Mouse (Mus musculus): ENCODE data around the gene Elmo3. TPM values are rescaled to one million over a fixed set of nuclear protein-coding genes. Genes with fewer than 3 reads are reported as not detected.

Elmo3 gene
- 58.7 and 87.7 TPM in 2 replicates for polyA plus RNA-seq (2012; rRNA removed; ENCODE audit: low replicate concordance)

DNA sequence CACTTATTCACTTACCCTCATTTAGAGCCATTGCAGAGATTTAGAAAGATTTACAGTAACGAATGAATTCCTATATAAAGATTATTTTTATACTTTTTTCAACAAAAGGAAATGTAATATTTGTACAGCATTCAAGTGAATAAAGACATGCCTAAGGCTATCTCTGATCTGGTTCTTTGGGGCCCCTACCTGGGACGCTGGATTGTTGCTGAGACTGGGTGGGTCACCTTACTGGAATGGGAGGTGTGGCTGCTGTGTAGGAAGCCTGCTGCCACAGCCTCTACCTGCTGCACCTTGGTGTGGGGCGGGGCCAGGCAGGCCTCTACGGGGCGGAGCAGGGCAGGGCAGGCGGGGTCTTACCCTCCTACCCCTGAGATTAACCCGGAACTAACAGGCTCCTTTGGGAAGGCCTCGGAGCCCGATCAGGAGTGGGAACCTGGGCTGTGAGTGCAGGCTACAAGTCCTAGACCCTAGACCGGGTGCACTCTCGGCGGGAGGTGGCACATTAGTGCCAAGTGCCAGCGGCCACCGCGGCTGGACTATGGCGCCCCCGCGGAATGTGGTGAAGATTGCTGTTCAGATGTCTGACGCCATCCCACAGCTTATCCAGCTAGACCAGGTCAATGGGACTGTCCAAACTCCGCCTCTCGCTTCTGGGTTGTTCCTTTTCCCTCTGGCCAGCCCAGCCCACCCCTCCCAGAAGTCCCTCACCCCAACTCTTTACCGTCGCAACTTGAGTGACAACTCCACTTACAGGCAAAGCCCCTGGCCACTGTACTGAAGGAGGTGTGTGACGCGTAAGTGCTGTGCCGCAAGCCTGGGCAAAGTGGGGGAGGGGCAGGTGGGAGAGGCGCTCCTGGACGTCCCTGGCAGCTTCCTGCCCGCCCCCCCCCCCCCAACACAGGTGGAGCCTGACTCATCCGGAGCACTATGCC lies at the start of gene Elmo3:
Gene Elmo3 (plus strand): TSS at position 391 of the 935 bp plus-strand sequence.

DNA sequence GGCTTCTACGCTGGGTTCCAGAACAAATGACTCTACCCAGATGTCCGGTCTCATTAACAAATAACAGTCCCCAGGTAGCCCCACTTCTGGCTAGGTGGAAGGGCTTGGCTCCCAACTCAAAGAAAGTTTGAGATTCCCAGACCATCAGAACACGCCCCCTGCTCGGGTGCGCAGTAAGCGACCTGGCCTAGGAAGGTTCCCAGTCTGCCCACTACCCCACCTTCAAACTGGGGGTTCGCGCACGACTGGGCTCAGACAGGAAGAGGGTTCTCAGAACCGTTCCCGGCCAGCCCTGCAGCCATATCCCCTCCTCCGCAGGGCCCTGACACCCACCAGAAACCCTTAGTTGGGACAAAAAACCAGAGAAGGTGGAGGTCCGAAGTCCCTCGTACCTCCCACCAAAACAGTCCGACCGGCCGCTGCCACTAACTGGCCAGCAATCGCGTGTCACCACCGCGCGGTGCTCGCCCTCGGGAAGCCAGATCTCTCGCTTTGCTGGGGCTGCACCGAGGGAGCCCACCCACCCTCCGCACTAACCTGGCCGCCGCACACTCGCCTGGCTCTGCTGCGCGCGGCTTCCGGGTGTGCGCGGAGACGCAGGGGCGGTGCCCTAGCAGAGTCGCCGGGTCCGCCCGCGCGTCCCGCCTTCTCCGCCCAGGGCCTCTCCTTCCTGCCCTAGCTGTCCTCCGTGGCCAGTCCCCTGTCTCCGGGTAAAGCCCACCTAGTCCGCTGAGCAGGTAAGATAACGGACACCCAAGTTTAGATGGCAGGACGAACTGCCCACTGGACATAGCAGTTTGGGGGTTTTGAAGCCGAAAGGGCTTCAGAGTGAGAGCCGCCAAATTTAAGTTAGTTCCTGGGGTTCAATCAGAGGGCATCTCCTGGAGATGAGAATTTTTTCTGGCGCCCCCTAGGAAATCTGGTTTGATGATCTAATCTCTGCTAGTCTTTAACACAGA lies 41.1 kb upstream of the Elmo3 start, which contains the start of the genes Tradd and Fbxl8:
Gene Tradd (minus strand): TSS at position 586 of the 959 bp plus-strand sequence.
Gene Fbxl8 (plus strand): TSS at position 625 of the 959 bp plus-strand sequence.

DNA sequence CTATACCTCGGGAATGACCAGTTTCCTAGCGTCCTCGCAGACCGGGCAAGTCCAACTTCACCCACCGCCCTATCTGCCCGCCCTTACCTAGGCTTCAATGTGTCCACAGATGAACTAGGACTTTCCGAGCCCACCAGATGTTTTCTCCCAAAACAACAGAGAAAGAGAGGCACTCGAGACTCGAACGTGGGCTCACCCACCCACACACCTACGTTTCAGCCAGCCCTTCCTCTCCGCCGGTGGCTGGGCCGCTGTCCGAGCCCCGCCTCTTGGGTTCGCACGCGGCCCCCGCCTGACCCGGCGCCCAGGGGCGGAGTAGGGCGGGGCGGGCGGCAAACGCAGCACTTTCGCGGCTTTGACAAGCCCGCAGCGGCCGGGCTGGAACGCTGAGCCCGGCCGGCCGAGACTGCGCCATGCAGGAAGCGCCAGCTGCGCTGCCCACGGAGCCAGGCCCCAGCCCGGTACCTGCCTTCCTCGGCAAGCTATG lies 35.9 kb upstream of the Elmo3 start, which contains the start of gene Hsf4:
Gene Hsf4 (plus strand): TSS at position 341 of the 487 bp plus-strand sequence.

DNA sequence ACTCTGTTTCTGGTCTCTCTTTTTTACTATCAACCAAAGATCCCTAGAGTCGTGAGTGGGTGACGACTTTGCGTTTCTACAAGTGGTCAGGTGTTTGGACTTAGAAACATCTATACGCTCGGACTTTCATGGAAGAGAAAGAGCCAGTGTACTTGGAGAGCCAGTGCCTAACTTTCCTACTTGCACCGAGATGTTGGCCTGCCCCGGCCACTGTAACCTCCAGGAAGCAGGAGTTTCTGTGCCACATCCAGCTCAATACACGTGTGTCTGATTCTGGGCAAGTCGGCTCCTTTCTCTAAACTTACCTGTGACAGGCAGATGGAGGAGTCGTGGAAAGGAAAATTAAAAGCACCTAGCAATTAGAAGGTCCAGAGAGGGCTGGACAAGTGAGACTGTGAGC lies 29.6 kb upstream of the Elmo3 start, which contains the start of gene Nol3:
Gene Nol3 (plus strand): TSS at position 301 of the 400 bp plus-strand sequence.

DNA sequence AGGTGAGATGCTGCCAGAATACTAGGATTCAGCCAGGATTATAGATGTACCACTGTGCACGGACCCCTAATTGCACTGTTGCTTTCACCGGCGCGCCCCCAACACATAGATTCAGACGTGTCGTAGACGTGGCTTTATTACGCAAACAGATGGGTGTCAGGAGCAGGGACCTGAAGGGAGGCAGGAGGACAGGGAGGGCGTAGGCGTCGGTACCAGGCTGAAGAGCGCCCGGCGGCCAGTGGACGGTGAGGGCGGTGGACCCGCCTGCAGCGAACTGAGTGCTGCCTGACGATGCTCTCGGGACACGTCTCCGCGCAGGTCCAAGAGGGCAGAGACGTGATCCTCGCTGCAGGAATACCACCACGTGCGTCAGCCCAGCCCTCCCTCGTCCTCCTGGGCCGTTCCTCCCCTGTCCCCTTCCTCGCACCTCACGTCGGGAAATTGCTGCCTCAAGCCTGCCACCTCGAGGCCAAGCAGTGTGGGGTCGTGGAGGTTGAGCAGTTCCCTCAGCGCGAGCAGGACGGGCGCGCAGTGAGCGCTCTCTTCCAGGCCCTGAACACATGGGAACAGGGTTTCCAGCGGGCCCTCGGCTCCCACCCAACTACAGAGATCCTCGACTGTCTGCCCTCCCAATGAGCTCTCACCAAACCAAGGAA lies 15.5 kb upstream of the Elmo3 start, which contains the start of gene 4931428F04Rik:
Gene 4931428F04Rik (minus strand): TSS at position 60 of the 656 bp plus-strand sequence.

DNA sequence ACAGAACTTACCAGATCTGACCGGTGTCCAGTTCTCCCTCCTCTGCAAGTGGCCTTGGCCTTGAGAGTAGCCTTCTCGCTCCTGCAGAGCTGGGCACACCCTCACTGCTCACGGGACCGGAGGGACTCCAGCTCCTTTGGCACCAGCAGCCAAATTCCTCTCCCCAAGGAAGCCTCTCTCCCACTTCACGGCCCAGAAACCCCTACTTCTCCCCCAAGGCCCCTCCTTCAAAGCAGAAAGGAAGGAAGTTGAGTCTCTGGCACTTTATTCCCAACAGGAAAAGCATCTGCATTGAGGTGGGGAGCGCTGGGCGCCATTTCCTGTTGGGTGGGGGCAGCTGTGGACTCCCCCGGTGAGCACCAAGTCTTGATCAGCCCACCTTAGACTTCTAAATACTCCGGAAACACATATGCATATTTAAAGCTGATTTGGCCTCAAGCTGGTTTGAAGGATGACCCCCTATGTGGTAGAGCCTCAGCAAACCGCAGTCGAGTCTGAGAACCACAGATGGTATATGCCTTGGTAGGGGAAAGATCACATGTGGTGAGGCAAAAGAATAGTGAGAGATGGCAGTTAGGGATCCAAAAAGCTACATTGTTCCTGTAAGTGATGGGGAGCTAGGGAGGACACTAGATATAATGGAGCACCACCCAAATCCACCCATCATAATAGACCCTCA lies 9.4 kb upstream of the Elmo3 start, which contains the start of gene Exoc3l:
Gene Exoc3l (minus strand): TSS at position 207 of the 679 bp plus-strand sequence.

DNA sequence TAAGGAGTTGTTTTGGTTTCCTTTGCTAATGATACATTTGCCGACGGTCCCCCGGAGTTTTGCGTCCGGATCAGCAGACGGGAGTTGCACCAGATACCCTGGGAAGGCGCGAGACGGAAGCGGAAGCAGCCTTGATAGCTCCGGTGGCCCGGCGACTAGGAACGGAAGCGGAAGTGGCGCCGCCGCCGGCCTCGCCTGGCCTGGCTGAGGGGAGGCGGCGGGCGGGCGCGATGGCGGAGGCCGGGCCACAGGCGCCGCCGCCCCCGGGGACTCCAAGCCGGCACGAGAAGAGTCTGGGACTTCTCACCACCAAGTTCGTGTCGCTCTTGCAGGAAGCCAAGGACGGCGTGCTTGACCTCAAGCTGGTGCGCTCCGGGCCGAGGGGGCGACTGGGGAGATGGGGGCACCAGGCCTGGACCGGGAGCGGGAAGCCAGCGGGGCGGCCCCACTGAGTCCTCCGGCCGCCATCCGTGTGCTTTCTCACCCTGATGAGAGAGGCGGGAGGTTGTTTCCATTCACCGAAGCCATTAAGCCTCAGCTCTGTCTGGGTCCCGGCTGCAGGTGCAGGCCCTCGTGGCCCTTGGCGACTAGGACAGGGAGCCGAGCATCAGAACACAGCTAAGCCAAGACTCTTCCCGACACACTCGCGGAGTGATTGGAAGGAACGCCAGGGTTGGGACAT lies 7.7 kb upstream of the Elmo3 start, which contains the start of gene E2f4:
Gene E2f4 (plus strand): TSS at position 153 of the 682 bp plus-strand sequence.

DNA sequence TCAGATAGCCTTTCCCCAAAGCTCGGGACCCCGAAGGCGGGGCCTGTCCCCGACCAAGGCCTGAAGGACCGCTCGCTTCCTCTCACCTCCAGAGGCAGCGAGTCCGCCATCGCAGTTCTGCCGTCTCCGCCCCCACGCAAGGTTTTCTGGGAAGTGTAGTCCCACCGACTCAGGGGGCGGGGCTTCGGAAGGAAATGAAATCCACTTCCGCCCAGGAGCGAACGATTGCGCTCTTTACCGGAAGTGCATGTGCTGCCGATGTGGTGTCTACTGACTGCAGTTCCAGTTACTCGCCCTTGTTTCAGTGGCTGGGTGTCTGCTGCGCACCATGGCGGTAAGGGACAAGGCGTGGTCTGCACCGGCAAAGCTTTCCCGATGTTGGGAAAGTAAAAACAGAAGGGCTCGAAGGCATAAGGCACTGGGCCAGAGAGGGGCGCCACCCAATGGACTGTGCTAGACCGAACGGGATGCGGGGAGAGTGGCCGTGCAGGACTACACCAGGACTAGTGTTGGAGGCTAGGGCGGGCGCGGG lies 20.8 kb downstream of the Elmo3 start, which contains the start of the genes Lrrc29 and Tmem208:
Gene Lrrc29 (minus strand): TSS at position 138 of the 532 bp plus-strand sequence.
Gene Tmem208 (plus strand): TSS at position 214 of the 532 bp plus-strand sequence.

DNA sequence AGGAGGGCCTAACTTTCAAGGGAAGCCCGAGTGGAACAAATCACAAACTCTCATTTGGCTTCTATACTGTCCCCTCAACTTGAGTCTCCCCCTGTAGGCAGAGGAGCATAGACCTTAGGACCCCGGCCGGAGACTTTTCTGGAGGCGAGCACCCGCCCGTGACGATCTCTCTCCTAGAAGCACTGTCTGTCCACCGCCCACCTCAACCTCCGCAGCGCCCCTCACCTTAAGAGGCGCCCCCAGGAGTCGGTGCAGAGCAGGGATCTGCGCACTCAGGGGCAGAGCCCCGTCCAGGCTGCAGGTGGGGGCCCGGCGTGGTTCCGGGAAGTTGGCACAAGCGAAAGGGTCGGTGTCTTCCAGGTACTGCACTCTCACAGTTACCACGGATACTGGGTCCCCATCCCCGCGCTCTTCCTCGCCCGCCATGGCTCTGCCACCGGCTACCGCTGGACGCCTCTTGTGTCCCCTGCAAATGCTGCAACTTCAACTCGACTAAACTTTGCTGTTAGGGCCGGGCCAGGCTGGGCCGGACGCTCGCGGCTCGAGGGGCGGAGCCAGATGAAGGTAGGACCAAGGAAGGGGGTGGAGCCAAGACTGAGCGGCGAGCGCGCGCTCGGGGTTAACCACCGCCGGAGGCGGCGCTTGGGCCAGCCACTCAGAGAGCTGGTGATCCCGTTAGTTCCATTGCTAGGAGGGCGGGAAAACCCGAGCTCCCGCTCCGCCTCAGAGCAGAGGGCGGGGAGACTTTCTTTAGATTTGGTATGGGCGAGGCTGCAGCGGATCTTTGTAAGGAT lies 42.2 kb downstream of the Elmo3 start, which contains the start of gene Fhod1:
Gene Fhod1 (minus strand): TSS at position 526 of the 794 bp plus-strand sequence.

DNA sequence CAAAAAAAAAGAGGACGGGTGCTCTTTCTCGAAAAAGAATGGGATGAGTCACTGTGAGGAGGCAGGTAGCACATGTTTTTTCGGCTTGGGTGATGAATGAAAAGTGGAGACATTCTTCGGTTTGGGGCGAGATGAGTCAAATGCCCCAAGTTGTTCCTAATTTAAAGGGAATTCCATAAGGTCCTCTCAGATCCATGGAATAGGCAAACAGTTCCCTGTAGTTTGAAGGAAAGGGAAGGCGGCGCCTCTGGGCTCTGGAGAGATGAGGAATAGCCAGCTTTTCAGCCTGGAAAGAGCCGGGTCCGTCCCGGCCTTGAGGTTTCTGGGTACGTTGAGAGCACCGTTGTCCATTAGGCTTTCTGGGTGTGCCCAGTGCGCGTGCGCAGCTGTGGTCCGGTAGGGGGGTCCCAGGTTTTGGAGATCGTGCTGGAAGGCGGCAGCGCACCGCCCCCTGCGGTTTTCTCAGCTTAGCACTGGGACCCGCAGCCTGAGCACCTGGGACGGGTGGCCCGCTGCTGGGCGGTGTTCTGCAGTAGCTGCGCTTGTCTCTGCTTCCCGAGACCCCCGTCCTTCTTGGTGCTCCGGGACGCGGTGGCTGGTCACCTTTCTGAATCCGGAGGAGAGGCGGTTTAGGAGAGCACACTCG lies 43.2 kb downstream of the Elmo3 start, which contains the start of gene Slc9a5:
Gene Slc9a5 (plus strand): TSS at position 394 of the 646 bp plus-strand sequence.

Other genes with a start within 250 kb of the Elmo3 start
- gene Ces3b, start 221.8 kb upstream of the Elmo3 start, polyA plus RNA-seq (2012; rRNA removed; ENCODE audit: low replicate concordance) = 0.22 TPM in 1 of 2 replicates, not detected in the other
- not detected in 2 replicates for gene Ces4a, start 173.8 kb upstream of the Elmo3 start, polyA plus RNA-seq (2012; rRNA removed; ENCODE audit: low replicate concordance)
- gene Cbfb, start 134.9 kb upstream of the Elmo3 start, polyA plus RNA-seq (2012; rRNA removed; ENCODE audit: low replicate concordance) = 2.2 and 2.7 TPM in 2 replicates
- gene D230025D16Rik, start 80.5 kb upstream of the Elmo3 start, polyA plus RNA-seq (2012; rRNA removed; ENCODE audit: low replicate concordance) = 8.2 and 10.4 TPM in 2 replicates
- gene B3gnt9, start 50.4 kb upstream of the Elmo3 start, polyA plus RNA-seq (2012; rRNA removed; ENCODE audit: low replicate concordance) = 9.6 and 16.2 TPM in 2 replicates
- gene Tradd, start 41.0 kb upstream of the Elmo3 start, polyA plus RNA-seq (2012; rRNA removed; ENCODE audit: low replicate concordance) = 62.3 and 127 TPM in 2 replicates
- 13.1 and 36.2 TPM in 2 replicates for gene Fbxl8, start 41.0 kb upstream of the Elmo3 start, polyA plus RNA-seq (2012; rRNA removed; ENCODE audit: low replicate concordance)
- gene Hsf4, start 35.8 kb upstream of the Elmo3 start, polyA plus RNA-seq (2012; rRNA removed; ENCODE audit: low replicate concordance) = 1.0 and 1.4 TPM in 2 replicates
- gene Nol3, start 29.5 kb upstream of the Elmo3 start, polyA plus RNA-seq (2012; rRNA removed; ENCODE audit: low replicate concordance) = 0.64 and 0.90 TPM in 2 replicates
- gene 4931428F04Rik, start 15.7 kb upstream of the Elmo3 start, polyA plus RNA-seq (2012; rRNA removed; ENCODE audit: low replicate concordance) = 0.97 and 2.4 TPM in 2 replicates
- 3.0 and 3.4 TPM in 2 replicates for gene Exoc3l, start 9.5 kb upstream of the Elmo3 start, polyA plus RNA-seq (2012; rRNA removed; ENCODE audit: low replicate concordance)
- 107 and 138 TPM in 2 replicates for gene E2f4, start 7.9 kb upstream of the Elmo3 start, polyA plus RNA-seq (2012; rRNA removed; ENCODE audit: low replicate concordance)
- gene Lrrc29, start 20.7 kb downstream of the Elmo3 start, polyA plus RNA-seq (2012; rRNA removed; ENCODE audit: low replicate concordance) = 6.5 and 8.6 TPM in 2 replicates
- 120 and 146 TPM in 2 replicates for gene Tmem208, start 20.8 kb downstream of the Elmo3 start, polyA plus RNA-seq (2012; rRNA removed; ENCODE audit: low replicate concordance)
- gene Fhod1, start 42.4 kb downstream of the Elmo3 start, polyA plus RNA-seq (2012; rRNA removed; ENCODE audit: low replicate concordance) = 18.1 and 20.1 TPM in 2 replicates
- 3.2 and 4.5 TPM in 2 replicates for gene Slc9a5, start 43.2 kb downstream of the Elmo3 start, polyA plus RNA-seq (2012; rRNA removed; ENCODE audit: low replicate concordance)
- 0.33 and 0.41 TPM in 2 replicates for gene Plekhg4, start 67.7 kb downstream of the Elmo3 start, polyA plus RNA-seq (2012; rRNA removed; ENCODE audit: low replicate concordance)
- 0.06 TPM in 1 of 2 replicates, not detected in the other for gene Kctd19, start 107.9 kb downstream of the Elmo3 start, polyA plus RNA-seq (2012; rRNA removed; ENCODE audit: low replicate concordance)
- gene Lrrc36, start 108.0 kb downstream of the Elmo3 start, polyA plus RNA-seq (2012; rRNA removed; ENCODE audit: low replicate concordance) = 0.22 TPM in 1 of 2 replicates, not detected in the other
- 53.0 and 57.7 TPM in 2 replicates for gene Tppp3, start 165.9 kb downstream of the Elmo3 start, polyA plus RNA-seq (2012; rRNA removed; ENCODE audit: low replicate concordance)
- 17.9 and 29.4 TPM in 2 replicates for gene Zdhhc1, start 191.3 kb downstream of the Elmo3 start, polyA plus RNA-seq (2012; rRNA removed; ENCODE audit: low replicate concordance)
- gene Hsd11b2, start 213.2 kb downstream of the Elmo3 start, polyA plus RNA-seq (2012; rRNA removed; ENCODE audit: low replicate concordance) = 11.0 and 11.1 TPM in 2 replicates

Measured in duodenum, adult 2 months (tissue).